Comparison of ENCODE assay signal across 18 mouse cellular contexts in genomic region chr7:80453121-80453520, GRCm38 (mm10).
"Had no signal": no experiment of that assay in that cellular context is flagged by ENCODE, and none has a peak within 500 bp of the region (broad histone marks: within the 10 kb centered on the region; RNA-seq: fewer than 3 reads in every experiment).

No protein-coding gene starts in this region.

- H3K4me1 ChIP-seq: midbrain, embryonic 10.5 days; midbrain, embryonic 12.5 days; neural tube, embryonic 13.5 days; neural tube, embryonic 15.5 days had no signal

- H3K27me3 ChIP-seq: midbrain, embryonic 12.5 days; neural tube, embryonic 13.5 days; neural tube, embryonic 15.5 days had no signal

- H3K27ac ChIP-seq: midbrain, embryonic 10.5 days; midbrain, embryonic 12.5 days; neural tube, embryonic 13.5 days; neural tube, embryonic 15.5 days had no signal

- H3K4me3 ChIP-seq: midbrain, embryonic 10.5 days; midbrain, embryonic 12.5 days; myocyte; neural tube, embryonic 13.5 days; neural tube, embryonic 15.5 days had no signal

- H3K9me3 ChIP-seq: midbrain, embryonic 10.5 days; midbrain, embryonic 12.5 days; neural tube, embryonic 13.5 days; neural tube, embryonic 15.5 days had no signal

- ATAC-seq: midbrain, embryonic 16.5 days had no signal

- H3K9ac ChIP-seq: lung, embryonic 14.5 days; midbrain, embryonic 12.5 days; neural tube, embryonic 13.5 days; neural tube, embryonic 15.5 days had no signal

- DNase-seq: lung, embryonic 14.5 days; lung, postnatal 10 days; lung, postnatal 4 days; midbrain, embryonic 14.5 days; retina, postnatal 1 day; right cerebral cortex, adult 18-20 months; right cerebral cortex, postnatal 25 days; right cerebral cortex, postnatal 4 days; spleen, adult 18-20 months; thymus, adult 18-20 months; thymus, postnatal 14 days; thymus, postnatal 36 days had no signal

- H3K4me2 ChIP-seq: lung, embryonic 14.5 days; midbrain, embryonic 12.5 days; neural tube, embryonic 13.5 days; neural tube, embryonic 15.5 days had no signal
